Mouse (Mus musculus): Measurements from ENCODE around the gene Sash3.

DNA sequence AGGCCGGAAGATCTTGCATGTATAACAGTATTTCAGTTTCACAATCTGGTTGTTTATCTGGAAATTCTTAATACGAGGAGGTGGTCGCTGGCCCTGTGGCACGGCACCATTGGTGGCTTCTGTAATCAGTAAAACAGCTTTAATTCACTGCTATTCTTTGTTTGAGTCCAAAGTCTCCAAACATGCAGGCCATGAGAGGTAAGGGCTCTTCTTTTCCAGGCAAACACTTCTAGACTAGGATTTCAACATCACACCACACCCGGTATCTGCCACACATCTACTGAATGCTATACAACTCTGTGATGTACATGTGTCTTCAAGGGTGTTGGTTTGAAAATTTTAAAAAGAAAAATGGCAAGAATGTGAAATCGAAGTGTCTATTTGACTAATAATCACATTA is 45.0 kb downstream of the Sash3 start:
- TF ChIP-seq MAFK (IDR thresholded peaks at IDR 0.05; ENCODE audit: insufficient read depth, low read depth, low read length) = no peak
- TF ChIP-seq CHD2 (IDR thresholded peaks at IDR 0.05; ENCODE audit: low read depth, low read length) = no peak
- TF ChIP-seq HCFC1 (IDR thresholded peaks at IDR 0.05; ENCODE audit: borderline replicate concordance, insufficient read depth, low read length) = no peak
- no peak for TF ChIP-seq ZC3H11A (IDR thresholded peaks at IDR 0.05; ENCODE audit: borderline replicate concordance, low read depth, low read length)
